Mouse (Mus musculus): Measurements from ENCODE around the gene Rab38.

Rab38 gene

DNA sequence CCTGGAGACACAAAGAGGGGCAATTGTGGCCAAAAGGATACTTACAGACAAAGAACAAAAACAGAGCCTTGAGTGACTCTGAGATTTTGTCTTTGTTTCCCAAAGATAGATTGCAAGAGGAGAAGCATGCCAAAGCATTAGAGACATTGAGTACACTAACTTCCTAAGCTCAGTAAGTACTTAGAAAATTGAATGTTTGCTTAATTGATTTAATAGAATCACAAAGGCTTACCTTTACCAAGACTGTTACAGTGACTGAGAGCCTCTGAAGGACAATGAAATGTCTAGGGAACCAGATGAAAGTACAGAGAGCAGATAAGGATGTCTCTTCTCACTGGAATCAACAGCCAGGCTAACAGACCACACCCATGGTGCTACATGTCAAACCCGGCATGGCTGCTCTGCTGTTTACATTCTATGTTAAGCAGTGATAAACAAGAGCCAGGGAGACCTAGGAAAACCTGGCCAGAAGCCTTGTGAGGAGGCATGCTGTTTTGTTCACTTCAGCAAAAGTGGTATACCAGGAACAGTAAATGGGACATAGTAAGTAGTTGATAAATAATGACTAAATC lies 97.1 kb downstream of the Rab38 start:
- no peak for DNase-seq (ENCODE audit: low spot score)

DNA sequence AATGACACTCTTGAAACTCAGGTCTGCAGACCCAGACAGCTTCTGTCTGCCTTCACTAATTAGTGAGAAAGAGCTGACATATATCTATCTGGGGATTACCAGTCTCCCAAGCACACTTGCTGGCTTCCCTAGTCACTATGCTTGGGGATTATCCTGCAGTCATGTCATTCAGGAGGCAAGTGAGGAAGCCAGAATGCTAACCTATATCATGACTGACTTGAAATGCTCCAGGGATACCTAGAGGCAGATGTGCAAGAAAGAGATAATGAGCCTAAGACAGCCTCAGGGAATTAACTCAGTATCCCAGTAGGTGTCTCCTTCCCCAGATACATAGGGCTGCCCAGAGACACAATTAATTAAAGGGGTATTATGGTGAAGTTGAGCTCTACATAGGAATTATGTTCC lies 106.1 kb downstream of the Rab38 start:
- DNase-seq (ENCODE audit: low spot score) = no peak

DNA sequence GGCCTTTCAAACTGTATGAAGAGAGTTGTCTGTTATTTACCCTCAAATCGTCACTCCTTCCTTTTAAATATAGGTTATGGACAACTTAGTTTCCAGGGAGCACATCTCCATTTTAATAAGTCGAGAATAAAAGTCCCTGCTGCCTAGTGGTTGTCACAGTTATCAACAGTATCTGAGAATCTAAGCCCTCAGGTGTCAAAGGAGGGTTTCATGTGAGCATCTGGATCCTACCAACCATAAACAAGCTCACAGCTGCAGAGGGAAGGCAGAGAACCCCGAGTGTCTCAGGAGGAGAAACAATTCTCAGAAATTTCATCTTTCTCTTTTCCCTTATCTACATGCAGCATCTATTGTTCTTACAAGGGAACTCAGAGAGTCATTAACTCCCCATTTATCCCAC lies 106.7 kb downstream of the Rab38 start:
- no peak for DNase-seq (ENCODE audit: low spot score)
